Mouse (Mus musculus) ES-E14 (cell line): ENCODE measurements at regions not wholly inside any gene's neighbourhood (a gene's known extent, or its start where the extent isn't known, plus 50 kb on each side); places are given as distances from the start of the nearest gene placed in this dataset.

ENCODE experiments used
- CHD2 ChIP-seq: IDR thresholded peaks from 2 replicates; pipeline ENCODE4 v1.6.1; 2014; ENCODE audit warnings: mild to moderate bottlenecking, low read depth, low read length, inconsistent platforms
- HCFC1 ChIP-seq: IDR thresholded peaks from 2 replicates; pipeline ENCODE4 v1.6.1; 2012; ENCODE audit warnings: low read length, inconsistent platforms, borderline replicate concordance; ENCODE audit not compliant: insufficient read depth
- MAFK ChIP-seq: IDR thresholded peaks from 2 replicates; pipeline ENCODE4 v1.6.1; 2014; ENCODE audit warnings: mild to moderate bottlenecking, low read depth, low read length, inconsistent platforms; ENCODE audit not compliant: insufficient read depth
- ZC3H11A ChIP-seq: IDR thresholded peaks from 2 replicates; pipeline ENCODE4 v1.6.1; 2012; ENCODE audit warnings: low read depth, mild to moderate bottlenecking, inconsistent platforms, low read length, borderline replicate concordance
- ZNF384 ChIP-seq: IDR thresholded peaks from 2 replicates; pipeline ENCODE4 v1.6.1; 2012; ENCODE audit warnings: low read depth, low read length, inconsistent platforms

DNA sequence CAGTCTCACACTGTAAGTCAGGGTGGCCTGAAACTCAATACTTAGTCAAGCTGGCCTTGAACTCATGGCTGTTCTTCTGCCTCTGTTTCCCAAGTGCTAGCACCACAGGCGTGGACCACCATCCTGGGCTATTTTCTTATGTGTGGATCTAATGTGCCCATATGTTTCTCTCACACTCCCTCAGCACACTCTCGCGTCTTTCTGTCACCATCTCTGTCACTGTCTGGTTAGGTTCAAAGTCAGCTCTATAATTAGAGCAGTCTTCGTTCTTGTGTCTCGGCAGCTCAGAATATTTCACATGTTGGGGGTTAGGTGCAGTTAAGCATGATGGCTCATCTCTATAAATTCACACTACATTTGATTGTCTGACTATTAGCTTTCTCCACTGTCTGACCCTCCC is 324.4 kb downstream of the Etnk1 start:
- no peak for TF ChIP-seq ZNF384
- no peak for TF ChIP-seq CHD2
- TF ChIP-seq HCFC1: no peak
- TF ChIP-seq ZC3H11A: no peak
- no peak for TF ChIP-seq MAFK
